Mouse (Mus musculus) adrenal gland, postnatal 25 days (tissue): ENCODE results near the gene Scrg1. TPM values are rescaled to one million over a fixed set of nuclear protein-coding genes. Genes with fewer than 3 reads are reported as not detected.
A peak's percentile ranks its signal among the peaks of the same experiment; 100 is the strongest.
"Not testable (repeated sequence)": the region's sequence is repeated elsewhere in the genome, so short reads cannot be mapped to it uniquely, and the experiment has no call there.

Experiments
- DNase-seq: peaks from one replicate; pipeline ENCODE4 v3.0.0; 2021; ENCODE audit warnings: mixed read lengths
- total RNA-seq: library from RNA; stranded (reverse); gene quantifications from 2 replicates; pipeline ENCODE4 v1.2.3, GENCODE M21; 2021

Gene Scrg1
- total RNA-seq, 1 experiment from 2014 or later = not detected

- DNase-seq = no peak
These were observed 1.4 kb downstream of the Scrg1 start for GRCm38 (mm10) chr8:57457152-57457551.

GRCm38 (mm10) chr8:57457942-57458341 lies 2.2 kb downstream of the Scrg1 start:
- DNase-seq = no peak

GRCm38 (mm10) chr8:57462839-57463238 lies 7.1 kb downstream of the Scrg1 start:
- DNase-seq = no peak

GRCm38 (mm10) chr8:57463757-57464156 lies 8.0 kb downstream of the Scrg1 start:
- no peak for DNase-seq

DNA sequence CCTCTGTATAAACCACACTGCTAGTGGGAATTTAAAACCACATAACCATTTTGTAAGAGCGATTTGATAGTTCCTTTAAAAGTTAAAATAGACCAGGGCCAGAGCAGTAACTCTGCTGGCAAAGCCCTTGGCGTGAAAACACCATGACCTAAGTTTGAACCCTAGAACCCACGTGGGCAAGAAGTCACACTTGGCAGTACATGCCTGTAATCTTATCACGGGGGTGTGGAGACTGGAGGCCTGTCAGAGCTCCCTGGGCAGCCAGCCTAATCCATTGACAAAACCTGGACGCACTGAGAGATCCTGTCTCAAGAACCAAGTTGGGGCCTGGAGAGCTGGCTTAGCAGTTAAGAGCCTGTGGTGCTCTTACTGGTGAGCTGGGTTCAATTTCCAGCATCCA lies 12.9 kb downstream of the Scrg1 start:
- DNase-seq = peak; percentile 62

- no peak for DNase-seq
These were observed 15.1 kb downstream of the Scrg1 start for GRCm38 (mm10) chr8:57470863-57471262.

DNA sequence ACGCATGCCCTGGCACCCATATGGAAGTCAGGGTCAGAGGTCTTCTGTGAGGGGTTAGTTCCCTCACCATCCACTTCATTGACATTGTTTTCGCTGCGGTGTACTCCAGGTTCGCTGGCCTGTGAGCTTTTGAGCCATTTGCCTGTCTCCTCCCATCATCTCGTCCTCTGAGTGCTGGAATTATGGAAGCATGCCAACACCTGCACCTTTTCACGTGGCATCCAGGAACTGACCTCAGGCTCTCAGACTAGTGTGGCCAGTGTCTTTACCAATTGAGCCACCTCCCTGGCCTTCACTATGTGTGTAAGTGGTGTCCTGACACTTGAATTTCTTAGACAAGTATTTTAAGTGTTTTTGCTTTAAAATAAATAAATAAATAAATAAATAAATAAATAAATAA lies 18.0 kb downstream of the Scrg1 start:
- DNase-seq = no peak

GRCm38 (mm10) chr8:57478406-57478805 lies 22.7 kb downstream of the Scrg1 start:
- DNase-seq = no peak

GRCm38 (mm10) chr8:57479700-57480099 lies 24.0 kb downstream of the Scrg1 start:
- no peak for DNase-seq

DNA sequence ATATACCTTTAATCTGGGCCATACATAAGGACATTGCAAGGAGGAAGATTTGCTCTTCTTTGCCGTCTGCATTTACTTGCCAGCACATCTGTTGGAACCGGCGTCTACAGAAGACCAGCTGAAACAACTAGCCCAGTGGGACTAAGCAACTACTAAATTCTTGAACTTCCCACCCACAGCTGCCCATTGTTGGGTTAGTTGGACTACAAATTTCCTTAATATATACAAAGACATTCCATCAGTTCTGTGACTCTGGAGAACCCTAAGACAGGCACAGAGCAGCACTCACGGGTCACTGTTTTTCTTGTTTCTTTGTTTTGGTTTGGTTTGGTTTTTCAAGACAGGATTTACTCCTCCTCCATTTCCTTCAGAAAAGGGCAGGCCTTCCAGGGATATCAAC lies 24.9 kb downstream of the Scrg1 start:
- DNase-seq = no peak

- DNase-seq = peak; percentile 46
These were observed 31.0 kb downstream of the Scrg1 start for GRCm38 (mm10) chr8:57486491-57487440.

GRCm38 (mm10) chr8:57487441-57488155 lies 31.9 kb downstream of the Scrg1 start, which contains the start of gene Sap30:
Gene Sap30 (minus strand): TSS chr8:57487860.
- DNase-seq = peak; percentile 98

GRCm38 (mm10) chr8:57488312-57488765 lies 32.6 kb downstream of the Scrg1 start:
- peak; percentile 65 for DNase-seq

- DNase-seq = no peak
These were observed 33.6 kb downstream of the Scrg1 start for GRCm38 (mm10) chr8:57489366-57489765.

DNA sequence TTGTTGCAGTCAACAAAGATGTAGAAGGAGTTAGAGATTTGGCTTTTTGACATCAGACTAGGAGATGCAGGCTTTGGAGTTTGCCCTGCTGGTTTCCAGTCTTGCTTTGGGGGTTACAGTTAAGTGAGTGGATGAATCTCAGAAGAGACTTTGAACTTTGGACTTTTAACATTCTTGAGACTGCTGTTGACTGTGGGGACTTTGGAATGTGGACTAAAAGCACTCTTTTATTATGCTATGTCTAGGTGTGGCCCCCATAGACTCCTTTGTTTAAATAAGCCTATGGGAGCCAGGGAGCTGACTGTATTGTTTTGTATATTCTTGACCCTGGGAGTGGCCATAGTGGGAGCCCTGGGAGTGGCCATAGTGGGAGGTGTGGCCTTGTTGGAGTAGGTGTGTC lies 34.2 kb downstream of the Scrg1 start:
- no peak for DNase-seq

GRCm38 (mm10) chr8:57491873-57492272 lies 36.1 kb downstream of the Scrg1 start:
- no peak for DNase-seq

DNA sequence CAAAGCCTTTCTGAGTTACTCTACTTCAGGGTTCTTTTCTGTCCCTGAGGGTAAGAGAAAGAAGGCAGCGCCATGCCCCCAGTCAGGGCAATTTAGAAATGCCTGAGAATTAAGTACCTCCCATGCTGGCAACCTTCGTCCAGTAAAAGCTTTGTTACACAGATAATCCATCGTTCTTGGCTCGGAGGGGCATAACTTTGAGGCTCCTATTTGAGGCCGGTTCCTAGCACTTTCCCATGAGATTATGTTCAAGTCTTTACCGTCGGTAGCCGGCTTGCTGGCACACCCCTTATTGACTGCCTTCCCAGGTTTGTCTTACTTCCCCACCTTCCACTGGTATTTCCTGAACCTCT lies 42.7 kb downstream of the Scrg1 start:
- DNase-seq = no peak

DNA sequence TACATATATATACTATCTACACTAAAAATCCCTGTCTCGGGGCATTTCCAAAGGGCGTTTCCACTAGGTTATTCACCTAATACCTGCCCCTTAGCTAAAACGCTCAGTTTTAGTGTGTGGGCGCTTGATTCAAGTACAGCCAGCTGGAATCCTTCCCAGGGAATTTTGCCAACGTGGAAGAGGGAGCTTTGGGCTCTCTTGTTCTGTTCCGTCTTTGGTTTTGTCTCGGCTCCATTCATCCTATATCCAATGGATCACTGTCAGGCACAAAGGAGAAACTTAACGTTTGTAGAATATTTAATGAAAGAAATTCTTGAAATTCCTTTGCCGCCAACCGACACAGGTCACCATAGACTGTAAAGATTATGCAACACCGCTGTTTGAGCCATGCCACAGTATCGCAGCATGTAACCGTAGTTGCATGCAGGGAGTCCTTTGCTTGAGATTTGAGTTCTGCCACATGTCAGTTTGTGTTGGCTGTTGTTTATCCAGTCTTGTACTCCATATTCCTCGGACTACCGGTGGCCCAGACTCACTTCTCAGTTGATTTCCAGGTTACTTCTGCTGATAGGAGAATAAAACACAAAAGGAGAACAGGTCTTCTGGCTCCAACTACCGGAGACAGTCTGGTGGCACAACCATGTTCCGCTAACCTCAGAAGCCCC lies 43.3 kb downstream of the Scrg1 start:
- peak; percentile 66 for DNase-seq

DNA sequence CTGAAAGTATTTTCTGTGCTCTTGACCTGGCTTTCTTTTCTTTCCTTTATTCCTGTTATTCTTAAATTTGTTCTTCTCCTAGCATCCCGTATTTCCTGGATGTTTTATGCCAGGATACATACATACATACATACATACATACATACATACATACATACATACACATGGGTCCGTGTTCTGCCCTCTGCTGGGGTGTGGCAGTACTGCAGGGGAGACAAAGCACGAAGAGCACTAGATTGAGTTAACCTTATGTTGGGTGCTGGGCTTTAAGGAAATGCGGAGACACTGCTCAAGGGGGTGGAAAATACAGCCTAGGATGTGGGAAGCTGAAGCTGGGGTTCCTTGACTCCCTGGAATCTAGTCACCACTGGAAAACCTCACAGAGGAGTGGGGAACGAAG lies 47.9 kb downstream of the Scrg1 start:
- DNase-seq = peak; percentile 71

- not testable (repeated sequence) for DNase-seq
These were observed 49.8 kb downstream of the Scrg1 start for GRCm38 (mm10) chr8:57505500-57505899.

DNA sequence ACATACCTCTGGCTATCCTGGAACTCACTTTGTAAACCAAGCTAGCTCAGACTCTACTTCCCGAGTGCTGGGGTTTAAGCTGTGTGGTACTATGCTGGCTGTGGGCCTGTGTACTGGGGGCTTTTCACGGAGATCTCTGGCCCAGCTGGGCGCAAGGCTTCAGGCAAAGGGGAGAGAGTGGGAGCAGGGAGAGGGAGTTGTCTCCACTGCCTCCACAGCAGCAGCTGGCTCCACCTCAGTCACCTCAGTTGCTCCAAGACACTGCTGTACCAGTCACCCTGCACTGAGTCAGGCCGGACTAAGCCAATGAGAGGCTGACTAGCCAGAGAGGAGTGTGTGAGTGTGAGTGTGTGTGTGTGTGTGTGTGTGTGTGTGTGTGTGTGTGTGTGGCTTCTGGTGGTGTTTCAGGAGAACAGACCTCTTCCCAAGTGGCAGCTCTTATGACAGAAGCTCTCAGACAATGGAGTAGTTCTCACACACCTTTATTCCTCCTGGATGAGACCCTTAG lies 51.9 kb downstream of the Scrg1 start:
- no peak for DNase-seq

GRCm38 (mm10) chr8:57508657-57509056 lies 52.9 kb downstream of the Scrg1 start:
- no peak for DNase-seq
